Mouse (Mus musculus): ENCODE measurements around the gene Zic5.
"Not testable (repeated sequence)": the region's sequence is repeated elsewhere in the genome, so short reads cannot be mapped to it uniquely, and the experiment has no call there.

Gene Zic5

GRCm38 (mm10) chr14:122464351-122464762 lies 1.1 kb downstream of the Zic5 start:
- DNase-seq (ENCODE audit: low spot score in 2 of 2), result no peak

- not testable (repeated sequence) for DNase-seq (ENCODE audit: low spot score in 2 of 2)
These were observed 1.6 kb downstream of the Zic5 start for GRCm38 (mm10) chr14:122463734-122464341.

GRCm38 (mm10) chr14:122463080-122463691 lies 2.3 kb downstream of the Zic5 start:
- no peak for DNase-seq (ENCODE audit: low spot score in 2 of 2)

- DNase-seq (ENCODE audit: low spot score in 2 of 2), result no peak
These were observed 2.8 kb downstream of the Zic5 start for GRCm38 (mm10) chr14:122462689-122463079.

GRCm38 (mm10) chr14:122461966-122462365 lies 3.5 kb downstream of the Zic5 start:
- DNase-seq (ENCODE audit: low spot score in 2 of 2), result no peak

GRCm38 (mm10) chr14:122461500-122461899 lies 4.0 kb downstream of the Zic5 start:
- DNase-seq (ENCODE audit: low spot score in 2 of 2), result no peak

- no peak for DNase-seq (ENCODE audit: low spot score in 2 of 2)
These were observed 5.3 kb downstream of the Zic5 start for GRCm38 (mm10) chr14:122460226-122460625.

GRCm38 (mm10) chr14:122459776-122460175 lies 5.7 kb downstream of the Zic5 start:
- DNase-seq (ENCODE audit: low spot score in 2 of 2), result no peak

- DNase-seq (ENCODE audit: low spot score in 2 of 2), result not testable (repeated sequence)
These were observed 6.1 kb downstream of the Zic5 start for GRCm38 (mm10) chr14:122459332-122459731.

GRCm38 (mm10) chr14:122455562-122455958 lies 9.9 kb downstream of the Zic5 start:
- DNase-seq (ENCODE audit: low spot score in 2 of 2), result no peak

- DNase-seq (ENCODE audit: low spot score in 2 of 2), result no peak
These were observed 10.4 kb downstream of the Zic5 start for GRCm38 (mm10) chr14:122454901-122455561.

- no peak for DNase-seq (ENCODE audit: low spot score in 2 of 2)
These were observed 11.3 kb downstream of the Zic5 start for GRCm38 (mm10) chr14:122453996-122454738.

- DNase-seq (ENCODE audit: low spot score in 2 of 2), result no peak
These were observed 12.0 kb downstream of the Zic5 start for GRCm38 (mm10) chr14:122453388-122453995.

- no peak for DNase-seq (ENCODE audit: low spot score in 2 of 2)
These were observed 12.6 kb downstream of the Zic5 start for GRCm38 (mm10) chr14:122452701-122453387.

- DNase-seq (ENCODE audit: low spot score in 2 of 2), result no peak
These were observed 13.8 kb downstream of the Zic5 start for GRCm38 (mm10) chr14:122451551-122452145.

- DNase-seq (ENCODE audit: low spot score in 2 of 2), result no peak
These were observed 14.7 kb downstream of the Zic5 start, which contains the start of gene Gm5089 for GRCm38 (mm10) chr14:122450496-122451382. Gene Gm5089 (minus strand): TSS chr14:122451115.

- DNase-seq (ENCODE audit: low spot score in 2 of 2), result no peak
These were observed 15.6 kb downstream of the Zic5 start for GRCm38 (mm10) chr14:122449601-122450495.

GRCm38 (mm10) chr14:122436850-122437249 lies 28.6 kb downstream of the Zic5 start:
- DNase-seq (ENCODE audit: low spot score in 2 of 2), result no peak

GRCm38 (mm10) chr14:122434039-122434438 lies 31.4 kb downstream of the Zic5 start:
- no peak for DNase-seq (ENCODE audit: low spot score in 2 of 2)

All from thymus, postnatal 10 days (tissue).